In genomic region chr4:89128080-89128936, GRCm38 (mm10) we compare ENCODE assay signal across 7 mouse cellular contexts. TPM values are rescaled to one million over a fixed set of nuclear protein-coding genes. Genes with fewer than 3 reads are reported as not detected.
DNase-seq lines count a peak whose midpoint lies in the region; ATAC-seq and TF ChIP-seq lines count a peak whose summit lies in the region.

No protein-coding gene starts in this region.

- WGBS in lung, embryonic 15.5 days = 17% methylated on average over 20 of the region's 20 CpGs

- no peak overlapping the region for H3K27ac ChIP-seq in lung, embryonic 15.5 days

- TF ChIP-seq CTCF in C2C12 (IDR thresholded peaks at IDR 0.05; ENCODE audit: control insufficient read depth, insufficient read depth, insufficient read length) = no peak

- H3ac ChIP-seq in C2C12 (ENCODE audit: control insufficient read depth, insufficient read length, low read depth) = peak overlapping the region; percentile 68

- peak overlapping the region; percentile 32 for H3K4me3 ChIP-seq in C2C12 (ENCODE audit: insufficient read depth, poor library complexity, severe bottlenecking)
- H3K4me3 ChIP-seq in lung, embryonic 15.5 days = no peak overlapping the region

- peak overlapping the region; percentile 40 for H3K4me2 ChIP-seq in lung, embryonic 15.5 days

- H3K27me3 ChIP-seq in C2C12 (ENCODE audit: control insufficient read depth, insufficient read depth, insufficient read length) = no peaks in the 10 kb centered on the region
- H3K27me3 ChIP-seq in lung, embryonic 15.5 days = no peaks in the 10 kb centered on the region
- H3K27me3 ChIP-seq in splenic B cell, adult 2 months (ENCODE audit: control insufficient read depth, insufficient read depth, low read length, poor library complexity, severe bottlenecking) = no peaks in the 10 kb centered on the region

- ATAC-seq in lung, embryonic 15.5 days (ENCODE audit: borderline replicate concordance, extremely low read depth, low FRiP score, low TSS enrichment) = peak; percentile 80

- no peak overlapping the region for H3K9ac ChIP-seq in lung, embryonic 15.5 days

- H3K4me1 ChIP-seq in lung, embryonic 15.5 days = peaks cover 11% of the 10 kb centered on the region; the same call in 1 of the 2 replicates

- H3K36me3 ChIP-seq in C2C12 (ENCODE audit: control insufficient read depth, insufficient read depth) = peaks cover under 1% of the 10 kb centered on the region
- no peaks in the 10 kb centered on the region for H3K36me3 ChIP-seq in lung, embryonic 15.5 days
- no peaks in the 10 kb centered on the region for H3K36me3 ChIP-seq in splenic B cell, adult 2 months (ENCODE audit: control insufficient read depth, insufficient read depth, low read length, poor library complexity, severe bottlenecking)

- DNase-seq in 416B (ENCODE audit: low read depth) = peak; percentile 66
- peak; percentile 16 to 20 for DNase-seq in cerebellum, postnatal 36 days
- DNase-seq in heart, adult 9 months (ENCODE audit: low spot score in 2 of 2) = peak; percentile 31 to 48
- DNase-seq in kidney, adult 8-10 months = peak; percentile 40 to 59
- peak; percentile 56 for DNase-seq in splenic B cell, adult 2 months (ENCODE audit: low read depth, low spot score)

- no peaks in the 10 kb centered on the region for H3K9me3 ChIP-seq in lung, embryonic 15.5 days

- H3K79me3 ChIP-seq in C2C12 (ENCODE audit: low read depth) = peaks cover 39% of the 10 kb centered on the region

- peaks cover 53% of the 10 kb centered on the region for H3K79me2 ChIP-seq in C2C12 (ENCODE audit: control insufficient read depth, insufficient read depth)

TF ChIP-seq in C2C12, 6 proteins besides CTCF, POLR2A, EP300 and RAD21:
- TF ChIP-seq MAX (IDR thresholded peaks at IDR 0.05) (no peak), MYOD1 (IDR thresholded peaks at IDR 0.05; ENCODE audit: control insufficient read depth, insufficient read length, low read depth) (peak; percentile 20)

RNA-seq across cellular contexts. Expression of gene Mtap, which starts 8.6 kb away (rescaled TPM):
- 87.0 TPM for polyA plus RNA-seq in C2C12 (2012; fragmentation: generic; extraction: Trizol)
- 57.5 and 59.3 TPM in 2 replicates for polyA plus RNA-seq in lung, embryonic 15.5 days (2015; fragmentation: Nextera tagmentation; extraction: Ambion mirVana)
